Mouse (Mus musculus) 3T3-L1 (cell line): ENCODE data around the gene Fat3.

Source experiments
- DNase-seq: peaks from one replicate; pipeline ENCODE4 v3.0.0-alpha.2; 2015; ENCODE audit warnings: low read depth, low spot score

The Fat3 gene

DNA sequence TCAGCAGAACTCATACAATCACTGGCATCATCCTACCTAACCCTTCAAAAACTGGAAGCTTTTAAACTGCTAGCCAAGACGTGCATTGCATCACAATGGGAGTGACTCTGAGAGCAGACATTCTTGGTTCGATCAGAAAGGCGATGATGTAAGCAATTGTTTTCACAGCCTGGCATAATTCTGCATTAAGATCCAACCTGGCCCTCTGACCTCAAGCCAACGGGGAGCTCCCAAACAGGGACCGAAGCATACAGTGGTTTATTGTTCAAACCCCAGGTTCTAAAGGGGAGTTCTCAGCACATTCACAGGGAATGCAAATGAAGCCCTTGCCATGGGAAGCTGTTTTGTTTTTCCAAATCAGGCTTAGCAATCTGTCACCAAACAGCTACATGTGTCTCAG lies 63.3 kb downstream of the Fat3 start:
- DNase-seq: no peak

GRCm38 (mm10) chr9:16428589-16428988 lies 72.5 kb downstream of the Fat3 start:
- no peak for DNase-seq

DNA sequence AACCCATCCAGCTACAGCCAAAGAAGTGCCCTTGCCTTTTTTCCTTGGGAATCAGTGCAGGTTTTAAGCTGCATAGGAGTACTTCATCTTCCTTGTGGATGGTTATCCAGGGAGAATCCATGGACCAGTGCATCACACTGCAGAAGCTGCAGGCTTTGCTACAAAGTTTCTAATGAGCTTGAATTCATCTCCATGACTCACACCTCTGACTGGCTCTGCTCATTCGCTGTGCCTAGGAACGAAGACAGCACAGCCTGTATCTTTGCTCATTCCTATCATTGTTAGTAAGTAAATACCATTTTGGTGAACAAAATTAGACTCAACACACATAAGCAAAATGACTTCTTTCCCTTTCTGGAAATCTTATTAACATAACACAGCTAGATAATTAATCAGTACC lies 78.4 kb downstream of the Fat3 start:
- no peak for DNase-seq

GRCm38 (mm10) chr9:16402815-16403214 lies 98.3 kb downstream of the Fat3 start:
- DNase-seq: no peak

GRCm38 (mm10) chr9:16398734-16399686 lies 102.1 kb downstream of the Fat3 start:
- no peak for DNase-seq

DNA sequence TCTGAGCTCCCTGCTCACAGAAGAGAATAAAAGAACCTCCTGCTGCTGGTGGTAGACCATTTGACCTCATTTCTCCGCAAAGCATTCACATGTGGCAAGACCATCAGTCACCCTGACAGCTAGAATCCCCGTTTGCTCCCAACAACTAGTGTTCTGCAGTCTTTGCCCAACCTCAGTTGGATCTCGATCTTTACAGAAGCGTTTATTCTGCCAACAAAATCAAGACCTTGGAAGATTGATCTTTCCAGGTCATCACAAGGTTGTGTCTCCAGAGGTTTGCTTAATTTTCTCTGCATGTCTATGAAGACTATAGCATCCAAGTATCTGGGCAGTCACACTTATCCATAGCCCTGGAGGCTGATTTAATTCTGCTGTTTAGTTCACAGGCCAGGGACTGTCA lies 111.9 kb downstream of the Fat3 start:
- DNase-seq: no peak

DNA sequence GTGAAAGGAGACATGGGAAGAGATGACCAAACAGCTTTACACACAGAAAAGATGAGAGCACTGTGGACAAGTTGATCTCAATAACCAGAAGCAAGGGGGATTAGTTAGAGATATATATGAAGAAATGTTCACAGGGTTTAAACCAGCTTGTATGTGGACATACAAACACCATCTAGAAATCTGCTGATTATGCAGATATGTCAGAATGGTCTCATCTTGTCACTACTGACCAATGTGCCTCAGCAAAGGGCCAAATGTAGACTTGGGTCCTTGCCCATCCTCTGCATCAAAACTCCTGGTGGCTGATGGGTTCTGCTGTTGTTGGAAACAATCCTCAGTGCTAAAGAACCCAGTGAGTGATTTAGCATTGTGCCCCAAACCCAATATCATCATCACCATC lies 113.6 kb downstream of the Fat3 start:
- DNase-seq: no peak

DNA sequence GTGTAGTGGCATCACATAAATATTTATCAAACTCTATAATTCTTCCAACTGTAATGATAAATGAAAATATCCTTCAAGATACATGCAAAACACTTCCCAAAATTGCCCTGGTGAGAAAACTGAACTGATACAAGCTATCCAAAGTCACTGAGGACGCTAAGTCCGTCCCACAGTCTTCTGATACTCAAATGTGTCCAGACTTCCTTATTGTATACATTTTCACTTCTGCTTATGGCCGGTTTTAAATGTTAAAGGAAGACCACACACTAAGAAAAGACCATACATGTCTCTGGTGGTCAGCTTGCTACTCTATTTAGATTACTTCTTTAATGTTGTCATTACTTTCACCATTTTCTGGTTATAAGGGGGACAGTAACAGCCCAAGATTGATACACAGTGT lies 137.4 kb downstream of the Fat3 start:
- DNase-seq: no peak

GRCm38 (mm10) chr9:16361811-16362210 lies 139.3 kb downstream of the Fat3 start:
- no peak for DNase-seq

DNA sequence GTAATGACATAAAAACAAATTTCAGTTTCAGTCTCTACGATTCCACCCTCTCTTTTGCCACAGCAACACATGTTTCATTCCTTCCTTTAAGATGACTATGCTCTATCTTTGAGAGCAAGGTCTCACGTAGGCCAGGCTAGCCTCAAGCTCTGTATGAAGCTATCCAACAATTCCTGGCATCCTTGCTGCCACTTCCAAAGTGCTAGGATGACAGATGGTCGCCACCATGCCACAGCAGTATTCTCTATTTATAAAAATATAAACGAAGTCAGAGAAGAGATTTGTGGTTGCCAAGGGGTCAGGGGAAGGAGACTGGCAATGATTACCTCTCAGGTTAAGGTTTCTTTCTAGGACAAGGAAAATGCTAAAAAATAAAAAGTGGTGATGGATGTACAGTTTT lies 144.4 kb downstream of the Fat3 start:
- no peak for DNase-seq

DNA sequence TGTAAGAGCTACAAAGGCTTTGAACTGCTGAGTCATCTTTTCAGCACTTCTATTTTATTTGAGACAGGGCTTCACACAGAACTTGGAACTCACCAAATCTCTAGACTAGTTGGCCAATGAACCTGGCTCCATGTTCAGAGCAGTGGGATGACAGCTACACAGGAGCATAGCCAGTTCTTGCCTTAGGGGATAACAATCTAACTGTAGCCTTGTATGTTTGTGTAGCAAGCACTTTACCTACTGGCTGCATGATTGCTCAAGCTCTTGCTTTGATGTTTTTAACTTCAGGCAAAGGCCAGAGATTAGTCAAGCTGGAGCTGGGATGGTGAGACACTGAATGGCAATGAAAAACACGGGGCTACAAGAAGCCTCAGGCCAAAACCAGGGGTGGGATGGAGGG lies 146.2 kb downstream of the Fat3 start:
- DNase-seq: no peak

DNA sequence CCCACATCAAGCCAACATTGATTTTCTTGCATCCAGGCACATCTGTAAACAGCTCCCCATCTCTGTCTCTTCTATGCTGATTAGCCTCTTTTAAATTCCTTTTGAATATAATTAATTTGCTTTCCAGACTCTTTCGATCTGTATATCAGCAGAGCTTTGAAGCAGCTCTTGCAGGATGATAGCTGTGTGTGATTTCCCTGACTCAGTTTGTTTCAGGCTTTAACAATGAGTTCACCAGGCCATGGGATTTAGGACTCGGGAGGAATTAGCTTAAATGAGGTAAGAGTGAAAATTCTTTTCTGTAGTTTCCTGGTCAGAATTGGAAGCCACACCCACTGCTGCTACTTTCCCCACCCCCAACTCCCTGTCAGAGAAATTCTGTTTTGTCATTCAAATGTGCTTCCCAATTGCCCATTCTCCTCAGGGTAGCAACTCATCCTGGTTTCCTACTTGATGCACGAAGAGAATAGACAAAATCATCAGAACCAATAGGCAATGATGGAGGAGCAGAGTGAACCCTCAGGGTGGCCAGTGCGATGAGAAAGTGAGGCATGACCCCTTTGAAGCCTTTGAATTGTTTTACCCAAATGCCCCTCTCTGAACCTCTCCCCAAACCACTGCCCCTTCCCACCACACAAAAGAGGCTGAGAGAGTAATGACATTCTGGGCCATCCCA lies 147.9 kb downstream of the Fat3 start:
- DNase-seq: no peak

DNA sequence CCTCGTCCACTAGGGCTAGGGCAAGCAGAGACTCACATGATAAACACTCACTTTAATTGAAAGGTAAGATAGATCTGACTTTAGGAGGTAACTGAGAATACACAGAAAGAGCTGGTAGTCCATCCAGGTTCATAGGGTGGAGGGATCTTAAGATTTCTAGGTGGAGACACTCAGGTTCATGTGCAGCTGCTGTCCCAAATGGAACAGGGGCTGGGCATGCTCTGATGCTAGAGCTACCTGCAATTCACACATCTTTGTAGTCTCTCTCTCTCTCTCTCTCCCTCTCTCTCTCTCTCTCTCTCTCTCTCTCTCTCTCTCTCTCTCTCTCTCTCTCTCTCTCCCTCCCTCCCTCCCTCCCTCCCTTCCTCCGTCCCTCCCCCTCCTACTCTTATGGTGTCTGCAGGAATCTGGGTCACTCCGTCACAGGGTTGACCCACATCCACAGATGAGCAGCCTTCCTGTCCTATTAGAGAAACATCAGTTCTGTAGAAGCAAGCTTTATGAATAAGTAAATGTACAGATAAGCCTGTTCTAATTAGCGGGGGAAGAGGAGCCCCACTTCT lies 148.5 kb downstream of the Fat3 start:
- DNase-seq: no peak

DNA sequence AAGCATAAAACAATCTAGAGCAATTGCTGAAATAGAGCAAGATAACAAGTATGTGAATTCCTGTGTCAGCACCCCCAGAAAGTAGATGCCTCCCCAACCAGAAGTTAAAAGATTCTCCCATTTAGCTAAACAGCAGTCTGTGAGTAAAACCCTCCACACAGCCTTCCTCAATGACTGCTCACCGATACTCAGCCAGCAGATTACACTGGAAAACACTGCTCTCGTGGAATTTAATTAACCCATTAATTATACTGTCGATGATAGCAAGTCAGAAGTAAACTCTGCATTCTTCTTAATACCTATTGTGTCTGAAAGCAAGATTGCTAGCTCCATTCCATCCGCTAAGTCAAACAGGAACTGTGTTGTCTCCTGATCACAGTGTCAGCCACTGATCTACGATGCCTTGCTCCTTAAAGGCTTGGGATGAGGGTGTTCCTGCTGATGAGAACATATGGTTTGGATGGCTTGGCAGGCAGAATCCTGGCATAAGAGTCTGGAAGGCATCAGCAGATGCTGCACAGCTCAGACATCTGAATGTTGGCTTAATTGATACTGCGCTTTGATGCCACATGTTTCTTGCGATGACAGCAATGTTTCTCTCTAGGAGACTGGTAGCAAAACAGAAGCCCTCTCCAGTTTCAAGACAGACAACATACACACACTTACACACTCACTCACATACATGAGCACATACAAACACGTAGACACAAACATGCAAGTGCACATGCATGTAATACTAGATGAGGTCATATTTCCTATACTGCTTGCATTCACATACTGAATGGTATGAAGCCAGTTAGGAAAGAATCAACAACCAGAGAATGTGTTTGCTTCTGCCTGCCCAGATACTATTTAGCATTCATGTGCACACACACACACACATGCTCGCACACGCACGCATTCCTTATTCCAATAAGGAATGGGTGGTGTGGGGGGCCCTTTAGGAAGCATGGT lies 155.9 kb downstream of the Fat3 start:
- DNase-seq: no peak

DNA sequence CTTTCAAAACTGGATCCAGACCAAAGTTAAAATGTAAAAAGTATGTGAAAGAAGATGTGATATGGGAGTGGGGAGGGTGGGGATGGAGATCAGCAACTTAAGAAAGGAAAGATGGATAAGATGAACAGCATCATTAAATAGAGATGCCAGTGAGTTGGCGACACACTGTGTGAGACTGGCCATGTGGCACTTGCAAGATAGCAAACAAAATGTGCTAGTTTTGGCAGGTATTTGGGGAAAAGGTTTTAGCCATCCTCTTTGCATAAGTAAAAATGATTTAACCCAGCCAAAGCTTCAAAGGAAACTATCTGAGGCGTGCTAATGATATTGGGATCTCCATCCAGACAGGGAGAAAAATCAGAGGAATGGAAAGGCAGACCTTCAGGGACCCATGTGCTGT lies 157.9 kb downstream of the Fat3 start:
- DNase-seq: no peak

DNA sequence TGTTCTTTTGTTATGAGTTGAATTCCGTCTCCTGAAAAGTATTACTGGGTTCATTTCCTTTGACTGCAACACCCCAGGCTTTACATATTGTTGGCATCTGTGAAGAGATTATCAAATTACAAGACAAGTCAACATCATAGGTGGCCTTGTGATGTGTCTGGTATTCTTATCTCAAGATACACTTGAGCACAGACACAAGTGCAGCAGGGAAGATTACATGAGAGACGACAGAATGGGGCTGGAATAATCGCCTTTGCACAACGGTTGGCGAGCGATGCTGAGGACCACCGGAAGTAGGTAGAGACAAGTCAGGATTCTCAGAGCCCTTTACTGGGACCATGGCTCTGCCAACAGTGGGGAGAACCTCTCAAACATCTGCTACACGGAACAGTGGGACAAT lies 158.5 kb downstream of the Fat3 start:
- no peak for DNase-seq

DNA sequence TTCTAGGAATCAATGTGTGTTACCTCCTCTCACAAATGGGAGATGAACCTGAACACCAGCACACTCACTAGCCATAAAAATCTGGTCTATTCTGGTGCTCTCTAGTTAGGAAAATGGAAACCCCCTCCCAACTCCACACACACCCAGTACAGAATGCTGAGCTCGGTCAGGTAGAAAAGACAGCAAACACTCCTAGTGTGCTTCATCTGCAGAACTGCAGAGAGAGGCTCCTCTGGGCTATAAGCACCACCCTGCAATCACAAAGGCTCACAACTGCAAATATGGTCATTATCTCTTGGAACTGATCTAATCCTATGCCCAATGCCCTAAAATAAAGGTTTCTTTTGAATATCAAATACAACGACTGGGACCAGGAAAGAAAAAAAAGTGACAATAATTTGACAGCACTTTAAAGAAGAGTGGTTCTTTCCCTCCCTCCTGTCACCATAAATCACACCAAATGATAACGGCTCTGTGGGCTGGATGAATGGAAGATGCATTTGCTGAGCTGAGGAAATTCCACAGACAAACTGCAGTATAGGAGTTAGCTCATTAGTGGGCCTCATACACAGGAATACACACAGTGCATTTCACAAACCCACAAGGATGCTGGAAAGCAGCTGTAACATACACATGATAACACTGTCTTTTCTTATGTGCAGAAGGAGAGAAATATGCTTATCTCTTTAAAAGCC lies 170.6 kb downstream of the Fat3 start:
- DNase-seq: no peak

GRCm38 (mm10) chr9:16318957-16319356 lies 182.1 kb downstream of the Fat3 start:
- DNase-seq: no peak

DNA sequence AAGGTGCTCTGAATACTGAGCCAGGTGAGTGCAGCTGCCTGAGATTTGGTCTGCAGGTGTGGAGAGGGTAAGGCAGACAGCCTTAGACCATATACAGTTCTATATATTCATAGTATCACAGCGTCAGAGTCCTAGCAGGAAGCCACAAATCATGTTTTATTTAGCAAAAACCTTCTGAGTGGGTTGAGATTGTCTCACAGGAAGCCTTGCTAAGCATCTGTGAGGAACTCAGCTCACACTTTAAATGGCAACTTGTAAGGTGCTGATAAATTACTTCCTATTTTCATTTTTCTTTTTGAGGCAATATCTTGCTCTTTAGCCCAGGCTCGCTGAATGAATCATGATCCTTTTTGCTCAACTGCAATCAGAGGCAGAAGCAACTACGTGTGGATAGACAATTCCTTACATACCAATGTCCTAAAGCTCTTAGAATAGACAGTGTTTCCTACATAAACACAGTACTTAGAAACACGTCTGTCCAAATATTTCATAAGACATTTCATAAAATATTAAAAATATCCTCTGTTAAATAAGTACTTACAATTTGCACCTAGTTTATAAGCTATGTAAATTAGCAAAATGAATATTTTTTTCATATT lies 188.4 kb downstream of the Fat3 start:
- DNase-seq: no peak
